Mouse (Mus musculus) limb, embryonic 15.5 days (tissue): ENCODE results near the gene Pdgfra. TPM values are rescaled to one million over a fixed set of nuclear protein-coding genes. Genes with fewer than 3 reads are reported as not detected.

Source experiments
- ATAC-seq: fragments of 200-750 bp; cut with Nextera tagmentation; 2 replicates; pipeline ENCODE4 v1.8.0; 2017; ENCODE audit warnings: low read depth, moderate TSS enrichment; ENCODE audit not compliant: insufficient number of reproducible peaks, low FRiP score, low TSS enrichment
- H3K27ac ChIP-seq: fragments of 300-500 bp; sonication (generic); 2 replicates; pipeline ENCODE4 v1.5.1; 2015; ENCODE audit warnings: moderate library complexity, mild to moderate bottlenecking, inconsistent platforms
- H3K27me3 ChIP-seq: fragments of 300-500 bp; sonication (generic); 2 replicates; pipeline ENCODE4 v1.6.1; 2015; ENCODE audit warnings: inconsistent platforms
- H3K36me3 ChIP-seq: fragments of 300-500 bp; sonication (generic); 2 replicates; pipeline ENCODE4 v1.6.1; 2015; ENCODE audit warnings: inconsistent platforms
- H3K4me1 ChIP-seq: fragments of 300-500 bp; sonication (generic); 2 replicates; pipeline ENCODE4 v1.6.1; 2015; ENCODE audit warnings: inconsistent platforms
- H3K4me2 ChIP-seq: fragments of 300-500 bp; sonication (generic); 2 replicates; pipeline ENCODE4 v1.6.1; 2015; ENCODE audit warnings: mild to moderate bottlenecking, inconsistent platforms
- H3K4me3 ChIP-seq: fragments of 300-500 bp; sonication (generic); 2 replicates; pipeline ENCODE4 v1.5.1; 2015; ENCODE audit warnings: mild to moderate bottlenecking, inconsistent platforms
- H3K9ac ChIP-seq: fragments of 300-500 bp; sonication (generic); 2 replicates; pipeline ENCODE4 v1.6.1; 2015; ENCODE audit warnings: inconsistent platforms
- H3K9me3 ChIP-seq: fragments of 300-500 bp; sonication (generic); 2 replicates; pipeline ENCODE4 v1.6.1; 2016; ENCODE audit warnings: inconsistent platforms
- WGBS: fragments of 180-500 bp; shearing (Covaris S2); methylation state at CpG from one replicate; pipeline ENCODE4 v1.1.7; 2015; 5-methylcytosine and 5-hydroxymethylcytosine counted together
- polyA plus RNA-seq: library from polyadenylated mRNA; unstranded; fragments of >200 nt; fragmentation: Nextera tagmentation; extraction: Ambion mirVana; gene quantifications from 2 replicates; pipeline ENCODE4 v1.2.1, GENCODE M21; 2015

Pdgfra gene
- polyA plus RNA-seq: 82.8 and 96.9 TPM in 2 replicates

- H3K4me1 ChIP-seq: peaks cover 33% of the 10 kb centered on the region
- no peak for ATAC-seq
- H3K4me2 ChIP-seq: peak within 1 kb of the TSS; percentile 65
- peak within 1 kb of the TSS; percentile 70 for H3K4me3 ChIP-seq
- peak within 1 kb of the TSS; percentile 99 for H3K27ac ChIP-seq
- peak within 1 kb of the TSS; percentile 89 for H3K9ac ChIP-seq
- H3K9me3 ChIP-seq: no peaks in the 10 kb centered on the region
- under 1% methylated on average over 10 of the region's 10 CpGs for WGBS
- peaks cover 2% of the 10 kb centered on the region; the same call in 1 of the 2 replicates for H3K27me3 ChIP-seq
- H3K36me3 ChIP-seq: no peaks in the 10 kb centered on the region
Observed at GRCm38 (mm10) chr5:75152021-75152425, at the start of gene Pdgfra. Gene Pdgfra, plus strand, starts transcription at chr5:75152292.

GRCm38 (mm10) chr5:75106511-75106910, 45.6 kb upstream of the Pdgfra start:
- no peak overlapping the region for H3K27ac ChIP-seq
- H3K9ac ChIP-seq: no peak overlapping the region
- no peak overlapping the region for H3K4me3 ChIP-seq
- no peaks in the 10 kb centered on the region for H3K9me3 ChIP-seq
- 74% methylated on average over 3 of the region's 3 CpGs for WGBS
- ATAC-seq: no peak
- H3K4me1 ChIP-seq: peaks cover 2% of the 10 kb centered on the region; the same call in 1 of the 2 replicates
- no peaks in the 10 kb centered on the region for H3K27me3 ChIP-seq
- no peaks in the 10 kb centered on the region for H3K36me3 ChIP-seq
- no peak overlapping the region for H3K4me2 ChIP-seq

- Histone ChIP-seq H3K27ac (peak overlapping the region; percentile 22; the same call in 1 of the 2 replicates), H3K9ac (no peak overlapping the region)
- WGBS: 47% methylated on average over 5 of the region's 5 CpGs
Observed at GRCm38 (mm10) chr5:75109368-75109767, 42.7 kb upstream of the Pdgfra start.

GRCm38 (mm10) chr5:75111781-75112180, 40.3 kb upstream of the Pdgfra start:
- no peak overlapping the region for H3K9ac ChIP-seq
- H3K4me3 ChIP-seq: no peak overlapping the region
- no peaks in the 10 kb centered on the region for H3K36me3 ChIP-seq
- H3K9me3 ChIP-seq: no peaks in the 10 kb centered on the region
- no peaks in the 10 kb centered on the region for H3K27me3 ChIP-seq
- H3K4me2 ChIP-seq: no peak overlapping the region
- WGBS: 50% methylated on average over 5 of the region's 5 CpGs
- no peak overlapping the region for H3K27ac ChIP-seq
- peaks cover 2% of the 10 kb centered on the region; the same call in 1 of the 2 replicates for H3K4me1 ChIP-seq
- ATAC-seq: no peak

More at GRCm38 (mm10) chr5:75109368-75109767, 42.7 kb upstream of the Pdgfra start:
- Histone ChIP-seq H3K9me3 (no peaks in the 10 kb centered on the region), H3K27me3 (no peaks in the 10 kb centered on the region), H3K4me1 (peaks cover 2% of the 10 kb centered on the region; the same call in 1 of the 2 replicates), H3K4me3 (no peak overlapping the region), H3K36me3 (no peaks in the 10 kb centered on the region), H3K4me2 (no peak overlapping the region)
- no peak for ATAC-seq

- H3K4me2 ChIP-seq: no peak overlapping the region
- ATAC-seq: no peak
Observed at GRCm38 (mm10) chr5:75118840-75119239, 33.3 kb upstream of the Pdgfra start.

GRCm38 (mm10) chr5:75121646-75122045, 30.4 kb upstream of the Pdgfra start:
- no peaks in the 10 kb centered on the region for H3K9me3 ChIP-seq
- H3K4me1 ChIP-seq: peaks cover 7% of the 10 kb centered on the region
- H3K27me3 ChIP-seq: no peaks in the 10 kb centered on the region
- H3K36me3 ChIP-seq: no peaks in the 10 kb centered on the region
- no peak overlapping the region for H3K4me2 ChIP-seq
- H3K4me3 ChIP-seq: no peak overlapping the region
- H3K27ac ChIP-seq: peak overlapping the region; percentile 67
- no peak overlapping the region for H3K9ac ChIP-seq
- 31% methylated on average over 5 of the region's 5 CpGs for WGBS
- ATAC-seq: peak; percentile 67

More at GRCm38 (mm10) chr5:75118840-75119239, 33.3 kb upstream of the Pdgfra start:
- H3K4me1 ChIP-seq: peaks cover 7% of the 10 kb centered on the region
- no peak overlapping the region for H3K9ac ChIP-seq
- no peaks in the 10 kb centered on the region for H3K36me3 ChIP-seq
- no peak overlapping the region for H3K27ac ChIP-seq
- no peak overlapping the region for H3K4me3 ChIP-seq
- no peaks in the 10 kb centered on the region for H3K27me3 ChIP-seq
- 66% methylated on average over 7 of the region's 7 CpGs for WGBS
- no peaks in the 10 kb centered on the region for H3K9me3 ChIP-seq

- Histone ChIP-seq H3K27ac (no peak overlapping the region), H3K4me2 (no peak overlapping the region), H3K36me3 (no peaks in the 10 kb centered on the region), H3K4me1 (peaks cover 6% of the 10 kb centered on the region; the same call in 1 of the 2 replicates), H3K27me3 (no peaks in the 10 kb centered on the region), H3K4me3 (no peak overlapping the region), H3K9ac (no peak overlapping the region), H3K9me3 (0 out of 2 replicates have a peak, but pooled peaks cover 2% of the 10 kb centered on the region)
- 53% methylated on average over 7 of the region's 7 CpGs for WGBS
- ATAC-seq: no peak
Observed at GRCm38 (mm10) chr5:75134681-75135080, 17.4 kb upstream of the Pdgfra start.

- no peaks in the 10 kb centered on the region for H3K36me3 ChIP-seq
- peaks cover 4% of the 10 kb centered on the region; the same call in 1 of the 2 replicates for H3K27me3 ChIP-seq
- peak overlapping the region; percentile 59 for H3K4me2 ChIP-seq
- 3% methylated on average over 14 of the region's 14 CpGs for WGBS
- H3K4me3 ChIP-seq: peak overlapping the region; percentile 37
- no peak for ATAC-seq
- H3K9ac ChIP-seq: 0 out of 2 replicates have a peak overlapping the region, but pooled peaks have one; percentile 14
- H3K27ac ChIP-seq: no peak overlapping the region
- H3K9me3 ChIP-seq: no peaks in the 10 kb centered on the region
- H3K4me1 ChIP-seq: peaks cover 11% of the 10 kb centered on the region
Observed at GRCm38 (mm10) chr5:75143092-75143491, 9.0 kb upstream of the Pdgfra start.

- Histone ChIP-seq H3K36me3 (no peaks in the 10 kb centered on the region), H3K9ac (no peak overlapping the region), H3K4me2 (no peak overlapping the region), H3K27ac (no peak overlapping the region), H3K4me1 (peaks cover 17% of the 10 kb centered on the region), H3K4me3 (no peak overlapping the region), H3K27me3 (peaks cover 4% of the 10 kb centered on the region; the same call in 1 of the 2 replicates), H3K9me3 (no peaks in the 10 kb centered on the region)
- no peak for ATAC-seq
- 42% methylated on average over 7 of the region's 7 CpGs for WGBS
Observed at GRCm38 (mm10) chr5:75143767-75144166, 8.3 kb upstream of the Pdgfra start.

- H3K36me3 ChIP-seq: no peaks in the 10 kb centered on the region
- ATAC-seq: no peak
- no peak overlapping the region for H3K4me3 ChIP-seq
Observed at GRCm38 (mm10) chr5:75145341-75145740, 6.8 kb upstream of the Pdgfra start.

GRCm38 (mm10) chr5:75146469-75146868, 5.6 kb upstream of the Pdgfra start:
- peaks cover 38% of the 10 kb centered on the region for H3K4me1 ChIP-seq
- no peak overlapping the region for H3K9ac ChIP-seq
- no peak overlapping the region for H3K27ac ChIP-seq
- peaks cover 7% of the 10 kb centered on the region; the same call in 1 of the 2 replicates for H3K27me3 ChIP-seq
- ATAC-seq: no peak
- no peak overlapping the region for H3K4me2 ChIP-seq
- no peak overlapping the region for H3K4me3 ChIP-seq
- 74% methylated on average over 1 of the region's 1 CpGs for WGBS
- no peaks in the 10 kb centered on the region for H3K36me3 ChIP-seq
- H3K9me3 ChIP-seq: no peaks in the 10 kb centered on the region

More at GRCm38 (mm10) chr5:75145341-75145740, 6.8 kb upstream of the Pdgfra start:
- Histone ChIP-seq H3K4me1 (peaks cover 33% of the 10 kb centered on the region), H3K27me3 (peaks cover 4% of the 10 kb centered on the region; the same call in 1 of the 2 replicates), H3K9ac (no peak overlapping the region), H3K27ac (no peak overlapping the region), H3K4me2 (no peak overlapping the region), H3K9me3 (no peaks in the 10 kb centered on the region)
- 78% methylated on average over 2 of the region's 2 CpGs for WGBS

GRCm38 (mm10) chr5:75148343-75149127, 3.6 kb upstream of the Pdgfra start:
- Histone ChIP-seq H3K36me3 (no peaks in the 10 kb centered on the region), H3K27me3 (peaks cover 7% of the 10 kb centered on the region), H3K4me2 (peak overlapping the region; percentile 65), H3K9ac (0 out of 2 replicates have a peak overlapping the region, but pooled peaks have one; percentile 17), H3K9me3 (no peaks in the 10 kb centered on the region), H3K4me1 (peaks cover 36% of the 10 kb centered on the region), H3K4me3 (peak overlapping the region; percentile 70), H3K27ac (peak overlapping the region; percentile 99)
- peak; percentile 30 for ATAC-seq
- under 1% methylated on average over 30 of the region's 30 CpGs for WGBS
